Mouse (Mus musculus) cerebellum, adult 2 months (tissue): ENCODE data around the gene Dagla. TPM values are rescaled to one million over a fixed set of nuclear protein-coding genes. Genes with fewer than 3 reads are reported as not detected.

Experiments used
- DNase-seq, 2 experiments: peaks; one replicate each; pipeline ENCODE4 v3.0.0; 2021
- H3K27ac ChIP-seq: fragments of 200-500 bp; 2 replicates; pipeline ENCODE4 v1.5.1; 2012; ENCODE audit warnings: low read length, control low read depth, inconsistent platforms; ENCODE audit not compliant: insufficient read depth
- H3K27me3 ChIP-seq: fragments of 200-500 bp; 2 replicates; pipeline ENCODE4 v1.6.1; 2012; ENCODE audit warnings: inconsistent platforms, mild to moderate bottlenecking, low read length, moderate library complexity; ENCODE audit not compliant: control insufficient read depth, insufficient read depth
- H3K4me1 ChIP-seq: fragments of 200-500 bp; 2 replicates; pipeline ENCODE4 v1.6.1; 2011; ENCODE audit warnings: low read length; ENCODE audit not compliant: control insufficient read depth, insufficient read depth
- H3K4me3 ChIP-seq: fragments of 200-500 bp; replicated peaks from 2 replicates; pipeline ENCODE3; 2011; ENCODE audit warnings: mild to moderate bottlenecking, low read depth, low read length, control low read depth; ENCODE audit not compliant: insufficient read depth
- CTCF ChIP-seq: fragments of 200-500 bp; IDR thresholded peaks from 2 replicates; pipeline ENCODE4 v1.5.1; 2011; ENCODE audit warnings: low read depth, mild to moderate bottlenecking, control low read depth, low read length, moderate library complexity, borderline replicate concordance; ENCODE audit not compliant: insufficient read depth
- POLR2A ChIP-seq: fragments of 200-500 bp; IDR thresholded peaks from 2 replicates; pipeline ENCODE4 v1.6.1; 2011; ENCODE audit warnings: low read length, control low read depth, borderline replicate concordance; ENCODE audit not compliant: insufficient read depth
- WGBS: fragments of 180-500 bp; shearing (Covaris S2); methylation state at CpG from one replicate; pipeline ENCODE4 v1.1.7; 2018; 5-methylcytosine and 5-hydroxymethylcytosine counted together
- polyA plus RNA-seq: library from polyadenylated mRNA; depleted of rRNA; stranded (reverse); fragments of >200 nt; gene quantifications from 2 replicates; pipeline ENCODE4 v1.2.3, GENCODE M21; 2012

The Dagla gene
- polyA plus RNA-seq, 1 experiment = 53.4 TPM

- Histone ChIP-seq H3K4me1 (peaks cover 6% of the 10 kb centered on the region; the same call in 1 of the 2 replicates), H3K27ac (no peak overlapping the region), H3K4me3 (no peak overlapping the region), H3K27me3 (no peaks in the 10 kb centered on the region)
- 79% methylated on average over 8 of the region's 8 CpGs for WGBS
- TF ChIP-seq CTCF (no peak), POLR2A (no peak)
- DNase-seq = no peak
These were observed 16.3 kb downstream of the Dagla start for GRCm38 (mm10) chr19:10288125-10289040.

- 66% methylated on average over 10 of the region's 10 CpGs for WGBS
- Histone ChIP-seq H3K27ac (no peak overlapping the region), H3K27me3 (no peaks in the 10 kb centered on the region; the same call in 1 of the 2 replicates), H3K4me1 (peaks cover 6% of the 10 kb centered on the region; the same call in 1 of the 2 replicates), H3K4me3 (no peak overlapping the region)
- no peak for TF ChIP-seq POLR2A
- TF ChIP-seq CTCF = no peak
- no peak for DNase-seq
These were observed 18.2 kb downstream of the Dagla start for GRCm38 (mm10) chr19:10286458-10286872.

- Histone ChIP-seq H3K27me3 (no peaks in the 10 kb centered on the region; the same call in 1 of the 2 replicates), H3K27ac (0 out of 2 replicates have a peak overlapping the region, but pooled peaks have one; percentile 10), H3K4me3 (no peak overlapping the region), H3K4me1 (peaks cover 26% of the 10 kb centered on the region)
- TF ChIP-seq CTCF = no peak
- TF ChIP-seq POLR2A = no peak
- 81% methylated on average over 14 of the region's 14 CpGs for WGBS
- no peak for DNase-seq
These were observed 23.7 kb downstream of the Dagla start for GRCm38 (mm10) chr19:10280771-10281540.

GRCm38 (mm10) chr19:10279668-10280067, 25.0 kb downstream of the Dagla start:
- Histone ChIP-seq H3K27ac (no peak overlapping the region), H3K27me3 (no peaks in the 10 kb centered on the region; the same call in 1 of the 2 replicates), H3K4me1 (peaks cover 26% of the 10 kb centered on the region), H3K4me3 (no peak overlapping the region)
- no peak for DNase-seq
- 82% methylated on average over 9 of the region's 9 CpGs for WGBS
- TF ChIP-seq CTCF = no peak

GRCm38 (mm10) chr19:10278669-10279324, 25.9 kb downstream of the Dagla start:
- TF ChIP-seq CTCF (no peak), POLR2A (no peak)
- no peak overlapping the region for H3K27ac ChIP-seq
- peaks cover 26% of the 10 kb centered on the region for H3K4me1 ChIP-seq
- H3K4me3 ChIP-seq = no peak overlapping the region
- WGBS = 56% methylated on average over 6 of the region's 6 CpGs
- no peak for DNase-seq
- no peaks in the 10 kb centered on the region; the same call in 1 of the 2 replicates for H3K27me3 ChIP-seq

GRCm38 (mm10) chr19:10277759-10278158, 26.9 kb downstream of the Dagla start:
- Histone ChIP-seq H3K27me3 (no peaks in the 10 kb centered on the region; the same call in 1 of the 2 replicates), H3K27ac (no peak overlapping the region), H3K4me3 (no peak overlapping the region), H3K4me1 (peaks cover 26% of the 10 kb centered on the region)
- 39% methylated on average over 5 of the region's 5 CpGs for WGBS
- no peak for TF ChIP-seq POLR2A
- TF ChIP-seq CTCF = no peak
- no peak for DNase-seq

GRCm38 (mm10) chr19:10277331-10277730, 27.3 kb downstream of the Dagla start:
- peak; percentile 48 to 63 for DNase-seq
- H3K4me3 ChIP-seq = no peak overlapping the region
- no peaks in the 10 kb centered on the region for H3K27me3 ChIP-seq
- no peak overlapping the region for H3K27ac ChIP-seq
- WGBS = 4% methylated on average over 17 of the region's 17 CpGs
- TF ChIP-seq POLR2A (no peak), CTCF (no peak)
- peaks cover 26% of the 10 kb centered on the region for H3K4me1 ChIP-seq
